Mouse (Mus musculus) bone marrow, adult 2 months (tissue): ENCODE data around the gene Zfp318. TPM values are rescaled to one million over a fixed set of nuclear protein-coding genes. Genes with fewer than 3 reads are reported as not detected.

Source experiments
- H3K27ac ChIP-seq: fragments of 200-500 bp; 2 replicates; pipeline ENCODE4 v1.5.1; 2012; ENCODE audit warnings: low read depth, mild to moderate bottlenecking, control low read depth, inconsistent platforms, low read length; ENCODE audit not compliant: control insufficient read depth, poor library complexity, insufficient read depth
- H3K4me1 ChIP-seq: fragments of 200-500 bp; 2 replicates; pipeline ENCODE4 v1.6.1; 2011; ENCODE audit warnings: low read length; ENCODE audit not compliant: control insufficient read depth, insufficient read depth
- H3K4me3 ChIP-seq: fragments of 200-500 bp; replicated peaks from 2 replicates; pipeline ENCODE3; 2011; ENCODE audit warnings: mild to moderate bottlenecking, low read depth, low read length, control low read depth; ENCODE audit not compliant: control insufficient read depth
- CTCF ChIP-seq: fragments of 200-500 bp; IDR thresholded peaks from 2 replicates; pipeline ENCODE4 v1.5.1; 2011; ENCODE audit warnings: low read length, control low read depth; ENCODE audit not compliant: control insufficient read depth, insufficient read depth
- POLR2A ChIP-seq: fragments of 200-500 bp; IDR thresholded peaks from 2 replicates; pipeline ENCODE4 v1.6.1; 2011; ENCODE audit warnings: low read depth, mild to moderate bottlenecking, control low read depth, low read length, borderline replicate concordance; ENCODE audit not compliant: control insufficient read depth
- WGBS: fragments of 180-500 bp; shearing (Covaris S2); methylation state at CpG from one replicate; pipeline ENCODE4 v1.1.7; 2018; 5-methylcytosine and 5-hydroxymethylcytosine counted together
- polyA plus RNA-seq: library from polyadenylated mRNA; stranded (reverse); fragments of >200 nt; gene quantifications from 2 replicates; pipeline ENCODE4 v1.2.4, GENCODE M21; 2011; ENCODE audit warnings: low replicate concordance; ENCODE audit not compliant: missing spikeins, insufficient read depth, insufficient read length

Zfp318 gene
- polyA plus RNA-seq, 1 experiment, result 14.0 TPM

GRCm38 (mm10) chr17:46393012-46393411 lies 9.5 kb downstream of the Zfp318 start:
- WGBS, result 50% methylated on average over 2 of the region's 2 CpGs

GRCm38 (mm10) chr17:46394631-46395030 lies 11.1 kb downstream of the Zfp318 start:
- Histone ChIP-seq H3K27ac (no peak overlapping the region), H3K4me3 (no peak overlapping the region), H3K4me1 (no peaks in the 10 kb centered on the region)
- WGBS, result 87% methylated on average over 1 of the region's 1 CpGs
- TF ChIP-seq CTCF (no peak), POLR2A (no peak)

More at GRCm38 (mm10) chr17:46393012-46393411, 9.5 kb downstream of the Zfp318 start:
- Histone ChIP-seq H3K4me3 (no peak overlapping the region), H3K27ac (no peak overlapping the region), H3K4me1 (no peaks in the 10 kb centered on the region)
- TF ChIP-seq POLR2A (no peak), CTCF (peak; percentile 65)

GRCm38 (mm10) chr17:46408478-46408877 lies 24.9 kb downstream of the Zfp318 start:
- Histone ChIP-seq H3K27ac (no peak overlapping the region), H3K4me1 (no peaks in the 10 kb centered on the region), H3K4me3 (no peak overlapping the region)
- WGBS, result 36% methylated on average over 3 of the region's 3 CpGs
- TF ChIP-seq CTCF (0 out of 2 replicates have a peak, but pooled peaks have one; percentile 7), POLR2A (no peak)

GRCm38 (mm10) chr17:46418628-46419027 lies 35.1 kb downstream of the Zfp318 start:
- H3K4me3 ChIP-seq, result no peak overlapping the region
- 72% methylated on average over 5 of the region's 5 CpGs for WGBS
- H3K27ac ChIP-seq, result no peak overlapping the region
- TF ChIP-seq POLR2A, result no peak
- no peaks in the 10 kb centered on the region for H3K4me1 ChIP-seq

GRCm38 (mm10) chr17:46419717-46420116 lies 36.2 kb downstream of the Zfp318 start:
- no peaks in the 10 kb centered on the region for H3K4me1 ChIP-seq
- TF ChIP-seq CTCF, result peak; percentile 20; the same call in 1 of the 2 replicates
- no peak for TF ChIP-seq POLR2A
- no peak overlapping the region for H3K27ac ChIP-seq
- H3K4me3 ChIP-seq, result no peak overlapping the region

GRCm38 (mm10) chr17:46426496-46426895 lies 43.0 kb downstream of the Zfp318 start:
- H3K27ac ChIP-seq, result no peak overlapping the region
- no peaks in the 10 kb centered on the region for H3K4me1 ChIP-seq
- TF ChIP-seq POLR2A (no peak), CTCF (no peak)
- H3K4me3 ChIP-seq, result no peak overlapping the region

GRCm38 (mm10) chr17:46428761-46429414 lies 45.4 kb downstream of the Zfp318 start, which contains the start of gene Crip3:
Crip3 (plus strand) TSS chr17:46428926.
- TF ChIP-seq CTCF, result no peak
- no peak for TF ChIP-seq POLR2A
- 11% methylated on average over 18 of the region's 18 CpGs for WGBS
- H3K4me1 ChIP-seq, result no peaks in the 10 kb centered on the region
- no peak within 1 kb of the TSS for H3K4me3 ChIP-seq
- no peak within 1 kb of the TSS; the same call in 1 of the 2 replicates for H3K27ac ChIP-seq

- no peak overlapping the region for H3K27ac ChIP-seq
- WGBS, result 11% methylated on average over 17 of the region's 17 CpGs
- TF ChIP-seq CTCF (no peak), POLR2A (no peak)
- H3K4me3 ChIP-seq, result no peak overlapping the region
- no peaks in the 10 kb centered on the region for H3K4me1 ChIP-seq
Observed at GRCm38 (mm10) chr17:46433627-46434026, 50.1 kb downstream of the Zfp318 start.

GRCm38 (mm10) chr17:46436672-46437366 lies 53.3 kb downstream of the Zfp318 start:
- 22% methylated on average over 23 of the region's 23 CpGs for WGBS
- Histone ChIP-seq H3K4me3 (no peak overlapping the region), H3K27ac (no peak overlapping the region), H3K4me1 (no peaks in the 10 kb centered on the region)
- TF ChIP-seq CTCF (peak; percentile 35; the same call in 1 of the 2 replicates), POLR2A (no peak)
